Mouse (Mus musculus) bone marrow, adult 2 months (tissue): Measurements from ENCODE around the gene Rhou.

Experiments
- CTCF ChIP-seq: fragments of 200-500 bp; IDR thresholded peaks from 2 replicates; pipeline ENCODE4 v1.5.1; 2011; ENCODE audit warnings: low read length, control low read depth; ENCODE audit not compliant: control insufficient read depth, insufficient read depth
- POLR2A ChIP-seq: fragments of 200-500 bp; IDR thresholded peaks from 2 replicates; pipeline ENCODE4 v1.6.1; 2011; ENCODE audit warnings: low read depth, mild to moderate bottlenecking, control low read depth, low read length, borderline replicate concordance; ENCODE audit not compliant: control insufficient read depth

DNA sequence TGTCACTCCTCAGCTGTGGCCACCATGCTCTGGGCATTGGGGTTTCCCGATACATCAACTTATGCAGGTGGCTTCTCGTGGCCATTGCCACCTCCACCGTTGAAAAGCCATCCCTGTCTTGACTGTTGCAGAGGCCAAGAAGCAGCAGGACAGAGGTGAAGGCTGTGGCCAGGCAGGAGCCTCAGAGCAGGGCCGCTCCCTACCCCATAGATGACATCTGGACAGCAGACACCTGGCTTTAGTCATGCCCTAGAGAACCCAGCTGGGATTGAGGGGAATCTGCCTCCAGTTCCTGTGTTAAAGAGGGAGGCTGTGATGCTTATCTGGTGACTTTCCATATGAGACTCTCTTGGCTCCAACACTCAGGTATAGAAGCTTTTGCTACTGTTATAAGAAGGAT is 24.7 kb downstream of the Rhou start:
- no peak for TF ChIP-seq CTCF
- no peak for TF ChIP-seq POLR2A
